Mouse (Mus musculus) subcutaneous adipose tissue, adult 2 months (tissue): Measurements from ENCODE around the gene Gm21294. TPM values are rescaled to one million over a fixed set of nuclear protein-coding genes. Genes with fewer than 3 reads are reported as not detected.

ENCODE experiments used
- polyA plus RNA-seq: library from polyadenylated mRNA; depleted of rRNA; stranded (reverse); fragments of >200 nt; gene quantifications from 2 replicates; pipeline ENCODE4 v1.2.3, GENCODE M21; 2012; ENCODE audit warnings: low replicate concordance; rRNA removed

Gm21294 gene
- not detected in 2 replicates for polyA plus RNA-seq

DNA sequence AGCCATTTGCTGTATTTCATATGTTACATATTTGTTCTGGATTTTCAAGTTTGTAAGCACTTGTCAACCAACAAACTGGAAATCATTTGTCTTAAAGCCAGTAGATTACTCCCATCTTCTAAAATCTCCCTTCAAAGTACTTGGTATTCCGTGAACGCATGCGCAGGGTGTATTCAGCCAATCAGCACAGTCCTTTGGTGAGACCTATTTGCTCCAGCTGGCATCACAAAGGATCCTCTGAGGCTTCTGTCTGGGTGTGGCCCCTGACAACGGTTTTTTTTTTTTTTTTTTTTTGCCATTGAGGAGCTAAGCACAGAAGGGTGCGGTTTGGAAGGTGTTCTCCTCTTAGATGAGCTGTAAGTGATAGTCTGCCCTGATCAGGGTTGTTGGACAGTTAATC, at the start of gene Gm21294:
Gene Gm21294 (plus strand): TSS at position 301 of the 400 bp plus-strand sequence.

